Mouse (Mus musculus): ENCODE measurements around the gene Kmt2c.

- TF ChIP-seq CTCF (conservative IDR thresholded peaks at IDR 0.05 in 1 of 2, IDR thresholded peaks at IDR 0.05 in 1 of 2; ENCODE audit: low read depth in 2 of 2, low read length in 2 of 2) (no peak), RCOR1 (conservative IDR thresholded peaks at IDR 0.05; ENCODE audit: low read depth, low read length) (no peak), CHD1 (IDR thresholded peaks at IDR 0.05; ENCODE audit: low read depth, low read length) (no peak), MYC (IDR thresholded peaks at IDR 0.05; ENCODE audit: low read depth, low read length) (no peak), E2F4 (IDR thresholded peaks at IDR 0.05; ENCODE audit: insufficient replicate concordance, low read depth, low read length) (no peak), POLR2A (IDR thresholded peaks at IDR 0.05; ENCODE audit: low read depth, low read length) (no peak), MXI1 (IDR thresholded peaks at IDR 0.05; ENCODE audit: low read depth, low read length) (no peak), POLR2AphosphoS2 (IDR thresholded peaks at IDR 0.05; ENCODE audit: low read depth, low read length) (no peak), SMC3 (IDR thresholded peaks at IDR 0.05; ENCODE audit: low read depth, low read length) (no peak), JUND (conservative IDR thresholded peaks at IDR 0.05; ENCODE audit: low read depth, low read length) (no peak), EP300 (IDR thresholded peaks at IDR 0.05; ENCODE audit: low read length) (no peak), MAFK (IDR thresholded peaks at IDR 0.05; ENCODE audit: insufficient replicate concordance, low read length) (no peak), USF1 (IDR thresholded peaks at IDR 0.05; ENCODE audit: low read depth, low read length) (no peak), MAZ (IDR thresholded peaks at IDR 0.05; ENCODE audit: low read depth, low read length) (no peak)
Measured at GRCm38 (mm10) chr5:25516301-25516895, 17.8 kb upstream of the Kmt2c start.
